Mouse (Mus musculus) E14TG2a.4 (cell line): ENCODE measurements around the gene Tex29.

Experiments
- CTCF ChIP-seq: conservative IDR thresholded peaks from 2 replicates; pipeline ENCODE4 v1.5.1; 2014; ENCODE audit warnings: low read length
- NANOG ChIP-seq: IDR thresholded peaks from 2 replicates; pipeline ENCODE4 v1.6.1; 2014; ENCODE audit warnings: borderline replicate concordance, low read length, mixed read lengths
- POU5F1 ChIP-seq: IDR thresholded peaks from 2 replicates; pipeline ENCODE4 v1.6.1; 2014; ENCODE audit warnings: low read length, borderline replicate concordance

DNA sequence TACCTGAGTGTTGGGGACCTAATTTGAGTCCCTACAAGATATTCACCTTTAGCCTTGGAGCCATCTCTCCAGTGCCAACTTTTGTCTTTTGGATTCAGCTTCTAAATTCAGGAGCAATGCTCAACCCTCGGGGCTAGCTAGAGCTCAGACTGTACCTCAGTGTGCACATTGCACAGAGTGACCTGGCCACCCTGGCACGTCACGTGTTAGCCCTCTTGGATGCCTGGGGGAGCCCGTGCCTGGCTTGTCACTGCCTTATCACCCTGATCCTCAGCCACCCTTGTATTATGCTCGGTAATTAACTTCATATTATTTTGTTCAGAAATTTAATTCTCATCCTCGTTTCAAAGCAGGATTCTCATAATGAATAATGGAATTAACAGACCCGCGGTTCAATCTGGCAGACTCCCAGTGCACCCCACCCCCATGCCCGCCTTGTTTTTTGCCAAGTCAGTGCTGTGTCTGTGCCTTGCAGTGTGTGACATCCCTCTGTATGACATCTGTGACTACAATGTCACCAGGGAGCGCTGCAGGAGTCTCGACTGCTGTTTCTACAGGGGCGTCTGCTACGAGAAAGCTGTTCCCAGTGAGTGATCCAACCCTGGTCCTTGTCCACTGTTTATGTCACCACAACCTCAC lies 3.5 kb downstream of the Tex29 start:
- TF ChIP-seq CTCF (no peak), POU5F1 (no peak), NANOG (no peak)
